Mouse (Mus musculus): ENCODE results near the gene Cdc123. TPM values are rescaled to one million over a fixed set of nuclear protein-coding genes. Genes with fewer than 3 reads are reported as not detected.

Cdc123 gene
- 190 TPM for polyA plus RNA-seq (2017; shearing (Covaris generic))

GRCm38 (mm10) chr2:5844873-5845631, at the start of gene Cdc123, which contains the start of gene Nudt5:
Cdc123 (minus strand) TSS chr2:5845164.
Nudt5 (plus strand) TSS chr2:5845019.

GRCm38 (mm10) chr2:5862834-5863233, 17.9 kb upstream of the Cdc123 start, which contains the start of gene Gm13199:
Gm13199 (minus strand) TSS chr2:5862934.

Other genes starting within 250 kb of the Cdc123 start
- gene Camk1d, start 130.6 kb downstream of the Cdc123 start, polyA plus RNA-seq (2017; shearing (Covaris generic)), result 16.7 TPM
- 39.2 TPM for gene Nudt5, start 145 bp downstream of the Cdc123 start, polyA plus RNA-seq (2017; shearing (Covaris generic))
- 1.5 TPM for gene Gm13199, start 17.8 kb upstream of the Cdc123 start, polyA plus RNA-seq (2017; shearing (Covaris generic))
- gene Sec61a2, start 50.3 kb upstream of the Cdc123 start, polyA plus RNA-seq (2017; shearing (Covaris generic)), result 24.7 TPM
- not detected for gene Dhtkd1, start 97.6 kb upstream of the Cdc123 start, polyA plus RNA-seq (2017; shearing (Covaris generic))
- 21.6 TPM for gene Upf2, start 106.3 kb upstream of the Cdc123 start, polyA plus RNA-seq (2017; shearing (Covaris generic))

All from CD4-positive, CD25-positive, alpha-beta regulatory T cell, adult 9 weeks (primary cell).